Mouse (Mus musculus) heart, adult 2 months (tissue): Measurements from ENCODE around the gene Gabrd. TPM values are rescaled to one million over a fixed set of nuclear protein-coding genes. Genes with fewer than 3 reads are reported as not detected.

ENCODE experiments used
- DNase-seq, 2 experiments: peaks; one replicate each; pipeline ENCODE4 v3.0.0; 2021
- H3K27ac ChIP-seq: fragments of 200-600 bp; 2 replicates; pipeline ENCODE4 v1.8.1; 2022
- H3K27me3 ChIP-seq: fragments of 200-500 bp; 2 replicates; pipeline ENCODE4 v1.6.1; 2012; ENCODE audit warnings: mild to moderate bottlenecking, low read length, inconsistent platforms, mixed read lengths; ENCODE audit not compliant: control insufficient read depth, insufficient read depth
- H3K36me3 ChIP-seq: fragments of 200-500 bp; 2 replicates; pipeline ENCODE4 v1.6.1; 2012; ENCODE audit warnings: low read length, inconsistent platforms; ENCODE audit not compliant: control insufficient read depth, insufficient read depth
- H3K4me1 ChIP-seq: fragments of 200-500 bp; 2 replicates; pipeline ENCODE4 v1.6.1; 2011; ENCODE audit warnings: low read length; ENCODE audit not compliant: control insufficient read depth, insufficient read depth
- H3K4me3 ChIP-seq: fragments of 200-600 bp; 2 replicates; pipeline ENCODE4 v1.8.1; 2022
- H3K79me2 ChIP-seq: fragments of 200-500 bp; replicated peaks from 2 replicates; pipeline ENCODE4 v1.6.1; 2012; ENCODE audit warnings: mild to moderate bottlenecking, inconsistent platforms, low read length, moderate library complexity, mixed read lengths; ENCODE audit not compliant: control insufficient read depth, insufficient read depth
- H3K9ac ChIP-seq: fragments of 200-500 bp; 2 replicates; pipeline ENCODE4 v1.6.1; 2012; ENCODE audit warnings: low read depth, mild to moderate bottlenecking, control low read depth, inconsistent platforms, low read length, mixed read lengths
- CTCF ChIP-seq: fragments of 200-600 bp; IDR thresholded peaks from 2 replicates; pipeline ENCODE4 v1.8.1; 2022; ENCODE audit warnings: antibody characterized with exemption, mild to moderate bottlenecking, moderate library complexity
- EP300 ChIP-seq: fragments of 200-500 bp; IDR thresholded peaks from 2 replicates; pipeline ENCODE4 v1.6.1; 2011; ENCODE audit warnings: low read depth, low read length, control low read depth; ENCODE audit not compliant: insufficient read depth
- POLR2A ChIP-seq: fragments of 200-500 bp; IDR thresholded peaks from 2 replicates; pipeline ENCODE4 v1.6.1; 2011; ENCODE audit warnings: mild to moderate bottlenecking, low read depth, low read length, control low read depth; ENCODE audit not compliant: insufficient read depth
- WGBS: fragments of 180-500 bp; shearing (Covaris S2); methylation state at CpG from one replicate; pipeline ENCODE4 v1.1.7; 2018; 5-methylcytosine and 5-hydroxymethylcytosine counted together
- intact Hi-C: fragments of 180-260 bp; cut with DNase I; formaldehyde crosslinking; loops from one replicate; pipeline ENCODE4 v1.15.1; 2025
- long read RNA-seq: library from polyadenylated mRNA; stranded (forward); transcript quantifications from one replicate; pipeline ENCODE4 v2.0.0, GENCODE M21; 2021
- polyA plus RNA-seq: library from polyadenylated mRNA; depleted of rRNA; stranded (reverse); fragments of >200 nt; gene quantifications from 2 replicates; pipeline ENCODE4 v1.2.3, GENCODE M21; 2012; rRNA removed
- total RNA-seq, 2 experiments: library from RNA; stranded (reverse); gene quantifications; 2 replicates each; pipeline ENCODE4 v1.2.3; 2021

Gabrd gene
- total RNA-seq, result not detected
- polyA plus RNA-seq, result 0.06 and 0.32 TPM in 2 replicates
- long read RNA-seq, result 0 reads

DNA sequence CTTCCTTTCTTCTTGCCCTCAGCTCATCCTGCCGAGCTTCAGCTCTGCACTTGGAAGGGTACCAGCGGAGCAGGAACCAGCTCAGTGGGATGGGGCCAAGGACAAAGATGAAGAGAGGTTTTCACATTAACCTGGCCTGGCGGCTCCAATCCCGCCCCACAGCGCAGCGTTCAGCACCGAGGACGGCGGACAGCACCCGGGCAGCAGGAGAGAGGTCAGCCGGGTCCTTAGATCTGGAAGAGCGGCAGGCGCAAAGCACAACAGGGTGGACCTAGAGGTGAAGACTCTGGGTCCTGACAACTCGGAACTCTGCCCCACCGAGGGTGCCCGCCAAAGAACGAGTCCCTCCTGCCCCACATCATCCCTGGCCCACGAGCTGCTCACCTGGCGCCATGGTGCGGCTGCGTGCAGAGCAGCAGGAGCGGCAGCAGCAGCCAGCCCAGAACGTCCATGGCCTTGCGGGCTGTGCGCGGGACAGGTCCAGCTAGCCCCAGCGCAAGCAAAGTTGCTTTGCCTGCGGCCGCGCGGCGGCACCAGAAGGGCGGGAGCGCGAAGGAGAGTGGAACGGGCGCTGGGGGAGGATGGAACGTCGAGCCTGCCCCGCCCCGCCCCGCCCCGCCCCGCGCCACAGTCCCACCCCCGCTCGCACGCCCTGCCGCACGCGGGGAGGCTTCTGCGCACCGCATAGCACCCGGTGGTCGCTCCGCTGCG lies at the start of gene Gabrd:
Gabrd (minus strand) TSS at position 602 of the 711 bp plus-strand sequence.
- H3K4me1 ChIP-seq, result no peaks in the 10 kb centered on the region
- peaks cover 2% of the 10 kb centered on the region; the same call in 1 of the 2 replicates for H3K27me3 ChIP-seq
- peak; percentile 24 to 64 for DNase-seq
- H3K27ac ChIP-seq, result no peak within 1 kb of the TSS
- H3K4me3 ChIP-seq, result no peak within 1 kb of the TSS
- no peaks in the 10 kb centered on the region for H3K36me3 ChIP-seq
- no peaks in the 10 kb centered on the region for H3K79me2 ChIP-seq
- TF ChIP-seq EP300, result no peak
- no peak for TF ChIP-seq CTCF
- TF ChIP-seq POLR2A, result no peak
- no peak within 1 kb of the TSS for H3K9ac ChIP-seq
- WGBS, result 1% methylated on average over 50 of the region's 57 CpGs
- intact Hi-C loops, result no loop called here

DNA sequence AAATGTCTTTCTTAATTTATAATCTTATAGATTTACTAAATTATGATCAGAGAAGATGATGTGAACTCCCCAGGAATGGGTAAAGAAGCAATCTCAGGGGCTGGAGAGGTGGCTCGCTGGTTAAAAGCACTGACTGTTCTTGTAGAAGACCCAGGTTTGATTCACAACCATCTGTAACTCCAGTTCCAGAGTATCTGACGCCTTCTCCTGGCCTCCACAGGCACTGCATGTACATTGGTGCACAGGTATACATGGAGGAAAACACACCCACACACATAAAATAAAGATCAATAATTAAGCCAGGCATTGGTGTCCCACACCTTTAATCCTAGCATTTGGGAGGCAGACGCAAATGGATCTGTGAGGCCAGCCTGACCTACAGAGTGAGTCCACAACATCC lies 44.9 kb upstream of the Gabrd start:
- TF ChIP-seq CTCF, result no peak
- TF ChIP-seq POLR2A, result no peak
- no peak for TF ChIP-seq EP300
- intact Hi-C loops, result no loop called here
- WGBS, result 65% methylated on average over 3 of the region's 3 CpGs

DNA sequence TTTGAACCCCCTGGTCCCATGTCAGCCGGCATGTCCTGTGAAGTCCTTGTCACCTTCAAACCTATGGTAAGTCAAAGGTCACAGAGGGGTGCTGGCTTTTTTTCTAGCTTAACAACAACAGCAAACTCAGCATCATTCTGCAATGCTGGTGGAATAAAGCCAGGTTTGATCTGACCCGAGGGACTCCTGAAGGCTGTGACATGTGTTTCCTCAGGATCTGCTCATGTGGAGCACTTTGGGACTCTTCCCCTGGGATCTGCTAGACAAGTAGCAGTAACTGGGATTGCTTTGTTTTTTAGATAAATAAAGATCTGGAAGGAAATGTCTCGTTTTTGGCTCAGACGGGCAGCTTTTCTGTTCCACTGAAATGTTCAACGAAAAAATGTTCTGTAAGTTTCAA lies 36.1 kb upstream of the Gabrd start:
- intact Hi-C loops, result no loop called here
- Histone ChIP-seq H3K36me3 (no peaks in the 10 kb centered on the region), H3K79me2 (no peaks in the 10 kb centered on the region), H3K27ac (no peak overlapping the region), H3K9ac (no peak overlapping the region), H3K4me3 (no peak overlapping the region), H3K4me1 (peaks cover 9% of the 10 kb centered on the region), H3K27me3 (no peaks in the 10 kb centered on the region)
- 24% methylated on average over 5 of the region's 5 CpGs for WGBS
- DNase-seq, result no peak
- no peak for TF ChIP-seq POLR2A
- no peak for TF ChIP-seq CTCF
- 0 out of 2 replicates have a peak, but pooled peaks have one; percentile 24 for TF ChIP-seq EP300

More for the DNA sequence above, 44.9 kb upstream of the Gabrd start:
- no peak overlapping the region for H3K9ac ChIP-seq
- no peak overlapping the region for H3K27ac ChIP-seq
- H3K36me3 ChIP-seq, result no peaks in the 10 kb centered on the region
- no peaks in the 10 kb centered on the region for H3K4me1 ChIP-seq
- no peaks in the 10 kb centered on the region for H3K27me3 ChIP-seq
- no peaks in the 10 kb centered on the region for H3K79me2 ChIP-seq
- no peak overlapping the region for H3K4me3 ChIP-seq
- DNase-seq, result no peak

DNA sequence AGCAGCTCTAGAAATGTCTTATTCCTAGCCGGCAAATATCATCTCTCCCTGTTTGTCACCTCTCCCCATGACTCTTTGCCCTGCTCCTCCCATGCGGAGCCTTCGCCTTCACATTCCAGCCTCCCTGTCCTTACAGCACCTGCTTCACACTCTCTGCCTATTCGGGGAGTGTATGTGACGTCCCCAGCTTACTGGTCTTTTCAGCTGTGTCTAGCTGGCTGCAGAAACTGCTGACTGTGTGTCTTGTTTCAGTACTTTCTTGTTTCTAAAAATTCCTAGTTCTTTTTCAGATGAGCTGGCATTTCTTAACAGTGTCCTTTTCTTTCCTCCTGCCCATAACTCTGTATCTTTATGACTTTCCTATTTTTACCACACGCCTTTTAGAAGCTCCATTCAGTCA lies 34.4 kb upstream of the Gabrd start:
- TF ChIP-seq POLR2A (no peak), EP300 (no peak), CTCF (no peak)
- Histone ChIP-seq H3K9ac (no peak overlapping the region), H3K27me3 (no peaks in the 10 kb centered on the region), H3K27ac (no peak overlapping the region), H3K79me2 (no peaks in the 10 kb centered on the region), H3K4me3 (no peak overlapping the region), H3K4me1 (peaks cover 9% of the 10 kb centered on the region), H3K36me3 (no peaks in the 10 kb centered on the region)
- DNase-seq, result no peak
- 76% methylated on average over 6 of the region's 6 CpGs for WGBS
- intact Hi-C loops, result no loop called here

DNA sequence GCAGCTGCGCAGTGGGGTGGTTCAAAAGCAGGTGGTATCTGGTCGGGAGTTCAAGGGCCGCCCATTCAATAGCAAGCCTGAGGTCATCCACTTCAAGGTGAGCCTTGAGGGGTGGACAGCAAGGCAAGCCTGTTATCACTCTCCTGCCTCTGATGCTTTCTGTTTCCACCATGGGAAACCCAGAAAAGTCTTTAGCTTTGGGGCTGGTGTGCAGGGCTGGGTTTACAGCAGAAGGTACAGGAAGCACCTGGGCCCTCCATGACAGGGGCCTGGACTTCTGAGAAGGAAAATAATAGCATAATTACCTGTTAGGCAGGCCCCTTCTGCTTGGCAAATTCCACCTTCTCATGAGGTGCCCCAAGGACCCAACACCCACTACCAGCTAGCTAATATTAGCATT lies 31.3 kb upstream of the Gabrd start:
- no peaks in the 10 kb centered on the region for H3K36me3 ChIP-seq
- H3K27me3 ChIP-seq, result no peaks in the 10 kb centered on the region
- no peak overlapping the region for H3K27ac ChIP-seq
- DNase-seq, result no peak
- no peak overlapping the region for H3K9ac ChIP-seq
- WGBS, result 76% methylated on average over 3 of the region's 3 CpGs
- intact Hi-C loops, result no loop called here
- no peak overlapping the region for H3K4me3 ChIP-seq
- peaks cover 7% of the 10 kb centered on the region for H3K4me1 ChIP-seq
- no peak for TF ChIP-seq EP300
- TF ChIP-seq POLR2A, result no peak
- TF ChIP-seq CTCF, result no peak
- no peaks in the 10 kb centered on the region for H3K79me2 ChIP-seq

DNA sequence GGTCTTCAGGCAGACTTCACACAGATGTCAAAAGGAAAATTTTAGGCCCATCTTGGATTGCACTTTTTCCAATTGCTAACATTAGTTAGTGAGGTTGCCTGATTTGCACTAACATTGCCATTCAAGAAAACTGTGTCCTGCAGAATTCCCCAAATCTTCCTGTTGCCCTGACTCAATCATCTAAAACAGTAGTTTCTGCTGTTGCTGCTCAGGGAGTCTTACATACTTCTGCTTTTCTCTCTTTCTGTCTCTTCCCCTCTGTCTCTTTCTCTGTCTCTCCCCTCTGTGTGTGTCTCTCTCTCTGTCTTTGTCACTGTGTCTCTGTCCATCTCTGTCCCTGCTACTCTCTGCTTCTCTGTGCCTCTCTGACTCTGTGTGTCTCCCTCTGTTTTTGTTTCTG lies 30.5 kb upstream of the Gabrd start:
- no peak overlapping the region for H3K9ac ChIP-seq
- no peak for DNase-seq
- no peak overlapping the region for H3K4me3 ChIP-seq
- no peaks in the 10 kb centered on the region for H3K36me3 ChIP-seq
- H3K27me3 ChIP-seq, result no peaks in the 10 kb centered on the region
- H3K27ac ChIP-seq, result no peak overlapping the region
- H3K4me1 ChIP-seq, result peaks cover 5% of the 10 kb centered on the region; the same call in 1 of the 2 replicates
- no peaks in the 10 kb centered on the region for H3K79me2 ChIP-seq
- intact Hi-C loops, result no loop called here
- TF ChIP-seq CTCF (no peak), POLR2A (no peak), EP300 (no peak)
